Mouse (Mus musculus) left cerebral cortex, postnatal 36 days (tissue): ENCODE results near the gene Cdrt4. TPM values are rescaled to one million over a fixed set of nuclear protein-coding genes. Genes with fewer than 3 reads are reported as not detected.

Source experiments
- DNase-seq, 2 experiments: peaks; one replicate each; pipeline ENCODE4 v3.0.0; 2021 to 2022; ENCODE audit warnings: low spot score in 2 of 2, mixed read lengths in 1 of 2
- intact Hi-C: fragments of 180-260 bp; cut with DNase I; formaldehyde crosslinking; loops from one replicate; pipeline ENCODE4 v1.15.1; 2025
- total RNA-seq, 2 experiments: library from RNA; stranded (reverse); gene quantifications; 2 replicates each; pipeline ENCODE4 v1.2.3; 2021

Gene Cdrt4
- total RNA-seq, 2 experiments from 2014 or later = not detected

DNA sequence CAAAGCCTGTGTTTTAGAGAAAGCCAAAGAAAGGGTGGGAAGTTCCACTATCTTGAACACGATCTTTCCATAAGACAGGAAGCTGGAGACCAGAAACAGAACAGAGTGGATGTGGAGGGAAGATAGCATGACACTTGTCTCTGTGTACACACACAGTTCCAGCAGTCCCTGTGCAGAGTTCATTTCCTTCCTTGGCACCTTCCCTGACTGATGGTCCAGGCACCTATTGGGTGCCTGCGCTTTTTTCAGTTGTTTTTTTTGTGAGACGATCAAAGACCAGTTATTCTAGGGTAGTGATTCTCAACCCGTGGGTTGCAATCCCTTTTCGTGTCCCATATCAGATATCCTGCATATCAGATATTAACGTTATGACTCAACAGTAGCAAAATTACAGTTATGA is 13.0 kb upstream of the Cdrt4 start:
- no peak for DNase-seq
- intact Hi-C loops = no loop called here

DNA sequence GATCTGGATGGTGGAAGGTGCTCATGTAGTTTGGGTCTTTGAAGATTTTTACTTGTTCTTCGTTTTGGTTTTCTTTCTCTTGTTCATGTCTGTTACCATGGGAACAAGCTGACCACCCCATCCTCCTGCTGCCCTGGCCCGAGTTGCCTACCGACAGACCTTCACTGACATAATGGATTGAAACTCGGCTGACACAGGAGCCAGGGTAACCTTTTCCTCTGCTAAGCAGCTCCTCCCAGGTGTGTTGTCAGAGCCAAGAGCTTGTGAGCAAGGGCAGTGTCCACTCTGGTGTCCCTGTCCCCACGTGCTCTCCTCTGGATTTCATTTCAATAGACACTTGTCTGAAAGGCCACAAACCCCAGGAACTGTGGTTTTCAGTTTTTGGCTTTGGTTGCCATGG is 12.1 kb upstream of the Cdrt4 start:
- no peak for DNase-seq
- intact Hi-C loops = no loop called here

GRCm38 (mm10) chr11:62940176-62940575 is 10.8 kb upstream of the Cdrt4 start:
- DNase-seq = no peak
- intact Hi-C loops = no loop called here

DNA sequence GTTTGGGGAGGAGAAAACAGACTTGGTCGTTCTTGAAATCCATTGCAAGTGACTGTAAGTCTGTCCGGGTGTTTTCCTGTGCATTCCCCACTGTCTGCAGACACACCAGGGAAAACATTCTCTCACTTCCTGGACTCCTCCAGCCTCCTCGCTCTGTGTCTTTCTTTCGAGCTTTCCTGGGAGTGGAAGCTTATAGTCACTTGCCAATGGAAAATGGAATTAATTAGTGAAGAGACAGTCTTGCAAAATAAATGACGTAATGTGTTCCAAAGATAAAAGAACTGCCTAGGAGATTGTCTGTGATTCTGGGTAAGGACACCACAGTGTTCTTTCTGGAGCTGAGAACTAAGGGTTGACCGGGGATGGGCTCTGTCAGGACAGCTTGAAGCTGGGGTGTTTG is 7.5 kb upstream of the Cdrt4 start:
- intact Hi-C loops = no loop called here
- no peak for DNase-seq

DNA sequence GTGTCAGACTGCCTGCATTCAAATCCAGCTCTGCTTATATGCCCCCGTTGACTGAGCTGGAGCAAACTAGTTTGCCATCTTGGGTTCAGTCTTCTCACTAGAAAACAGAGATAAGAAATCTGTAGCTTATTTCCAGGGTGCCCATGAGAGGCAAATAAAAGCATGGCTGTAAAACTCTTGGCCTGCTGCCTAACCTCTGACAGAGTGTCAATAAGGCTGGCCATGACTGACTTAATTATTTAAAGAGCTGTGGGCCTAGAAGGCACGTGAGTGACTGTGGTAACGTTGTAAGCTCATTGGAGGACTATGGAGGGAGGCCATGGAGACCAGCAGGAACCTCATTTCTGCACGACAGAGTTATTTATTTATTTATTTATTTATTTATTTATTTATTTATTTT is 5.5 kb upstream of the Cdrt4 start:
- intact Hi-C loops = no loop called here
- DNase-seq = no peak

GRCm38 (mm10) chr11:62949548-62949947 is 1.4 kb upstream of the Cdrt4 start:
- intact Hi-C loops = no loop called here
- DNase-seq = no peak

DNA sequence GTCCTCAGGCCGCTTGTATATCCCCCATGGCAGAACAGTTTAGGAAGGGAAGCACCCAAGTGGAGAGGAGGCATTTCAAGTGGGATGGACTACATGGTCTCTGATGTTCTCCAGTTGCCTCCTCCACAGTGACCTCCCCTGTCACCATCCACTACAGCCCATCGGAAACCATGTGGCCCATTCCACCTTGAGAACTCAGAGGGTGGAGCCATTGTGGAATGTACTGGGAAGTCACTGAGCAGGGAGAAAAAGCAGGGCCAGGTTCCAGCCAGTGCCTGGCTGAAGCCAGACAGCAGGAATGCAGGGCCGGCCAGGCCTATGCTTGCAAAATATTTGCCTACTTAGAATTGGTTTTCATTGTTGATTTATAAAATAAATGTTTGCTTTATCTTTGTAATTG is 3.8 kb downstream of the Cdrt4 start:
- intact Hi-C loops = no loop called here

GRCm38 (mm10) chr11:62955186-62955585 is 4.2 kb downstream of the Cdrt4 start:
- intact Hi-C loops = no loop called here
- no peak for DNase-seq

More for the DNA sequence above, 3.8 kb downstream of the Cdrt4 start:
- no peak for DNase-seq

DNA sequence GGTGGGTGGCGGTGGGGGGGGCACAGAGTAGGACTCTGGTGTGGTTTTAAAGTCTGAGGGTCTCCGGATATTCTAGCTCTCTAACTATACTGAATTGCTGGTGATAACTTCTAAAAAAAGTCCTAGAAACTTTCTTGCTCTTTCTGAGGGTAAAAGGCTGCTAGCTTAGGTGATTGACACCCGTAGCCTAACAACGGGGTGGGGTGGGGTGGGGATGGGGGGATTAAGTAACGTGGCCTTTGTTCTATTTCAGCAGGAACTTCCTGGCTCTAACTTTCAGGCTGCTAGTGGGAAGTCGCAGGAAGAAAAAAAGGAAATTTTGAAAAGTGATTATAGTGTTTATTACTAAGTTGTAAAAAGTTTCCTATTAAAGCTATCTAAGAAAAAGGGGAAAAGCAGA is 4.8 kb downstream of the Cdrt4 start:
- no peak for DNase-seq
- intact Hi-C loops = no loop called here

GRCm38 (mm10) chr11:62957626-62958180 is 6.7 kb downstream of the Cdrt4 start:
- DNase-seq = no peak
- intact Hi-C loops = no loop called here

GRCm38 (mm10) chr11:62963292-62963691 is 12.3 kb downstream of the Cdrt4 start:
- no peak for DNase-seq
- intact Hi-C loops = no loop called here

DNA sequence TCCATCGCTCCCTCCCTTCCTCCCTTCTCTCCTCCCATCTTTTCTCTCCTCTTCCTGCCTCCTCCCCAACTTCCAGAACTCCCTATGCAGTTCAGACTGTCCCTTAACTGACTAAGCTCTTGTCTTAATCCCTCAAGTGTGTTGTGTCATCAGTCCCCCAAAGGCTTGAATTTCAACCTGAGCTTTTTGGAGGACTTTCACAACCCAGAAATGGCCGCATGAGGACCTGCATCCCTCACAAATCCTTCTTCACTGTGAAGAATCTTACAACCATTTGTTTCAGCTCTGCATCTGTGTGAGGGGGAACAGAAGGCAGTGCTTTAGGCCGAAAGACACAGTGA is 15.4 kb downstream of the Cdrt4 start:
- no peak for DNase-seq
- intact Hi-C loops = no loop called here

DNA sequence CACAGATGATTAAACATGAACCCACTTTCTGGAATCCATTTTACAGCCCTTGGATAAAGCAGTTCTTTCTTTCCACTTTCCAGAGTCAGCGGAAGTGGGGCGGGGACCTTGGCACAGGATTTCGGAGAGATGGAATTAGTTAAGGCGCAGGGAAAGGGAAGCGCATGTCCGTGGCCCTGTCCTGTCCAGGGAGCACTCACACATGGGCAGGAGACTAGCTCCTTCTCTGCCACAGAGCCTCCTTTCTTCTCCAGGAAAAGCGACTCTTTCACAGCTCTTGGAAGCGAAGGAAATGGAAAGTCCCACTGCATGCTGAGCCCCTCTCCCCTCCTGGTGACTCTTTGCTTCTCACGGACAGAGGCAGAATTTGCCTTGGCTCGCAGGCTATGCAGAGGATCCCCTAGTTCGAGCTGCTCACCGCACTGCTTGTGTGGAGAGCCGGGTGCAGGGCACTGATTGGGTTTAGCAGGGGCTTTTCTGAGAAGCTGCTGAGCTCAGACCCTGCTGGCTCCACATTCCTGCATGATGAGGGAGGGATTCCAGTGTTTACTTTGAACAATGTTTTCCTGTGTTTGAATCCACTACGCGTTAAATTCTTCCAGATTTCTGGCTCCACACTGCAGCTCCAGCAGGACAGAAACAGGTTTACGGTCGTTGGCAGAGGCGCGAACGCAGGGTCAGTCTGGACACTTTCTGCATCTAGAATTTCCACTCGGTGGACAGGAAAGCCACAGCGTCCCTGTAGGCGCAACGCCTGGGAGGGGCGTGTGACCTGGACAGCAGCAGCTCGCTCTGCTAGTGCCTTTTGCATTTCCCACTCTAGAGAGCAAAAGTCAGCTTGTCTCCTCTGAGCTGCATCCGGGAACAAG is 16.0 kb downstream of the Cdrt4 start:
- intact Hi-C loops = no loop called here
- DNase-seq = peak in 1 of 2 experiments; percentile 21

GRCm38 (mm10) chr11:62977176-62977575 is 26.2 kb downstream of the Cdrt4 start:
- DNase-seq = no peak
- intact Hi-C loops = no loop called here

- intact Hi-C loops = no loop called here
Measured at GRCm38 (mm10) chr11:62978886-62979285, 27.9 kb downstream of the Cdrt4 start.

GRCm38 (mm10) chr11:62981729-62982128 is 30.7 kb downstream of the Cdrt4 start:
- intact Hi-C loops = no loop called here
- no peak for DNase-seq

More at GRCm38 (mm10) chr11:62978886-62979285, 27.9 kb downstream of the Cdrt4 start:
- DNase-seq = no peak

GRCm38 (mm10) chr11:62983793-62984192 is 32.8 kb downstream of the Cdrt4 start:
- DNase-seq = no peak
- intact Hi-C loops = no loop called here

GRCm38 (mm10) chr11:62984365-62984764 is 33.4 kb downstream of the Cdrt4 start:
- no peak for DNase-seq
- intact Hi-C loops = no loop called here

DNA sequence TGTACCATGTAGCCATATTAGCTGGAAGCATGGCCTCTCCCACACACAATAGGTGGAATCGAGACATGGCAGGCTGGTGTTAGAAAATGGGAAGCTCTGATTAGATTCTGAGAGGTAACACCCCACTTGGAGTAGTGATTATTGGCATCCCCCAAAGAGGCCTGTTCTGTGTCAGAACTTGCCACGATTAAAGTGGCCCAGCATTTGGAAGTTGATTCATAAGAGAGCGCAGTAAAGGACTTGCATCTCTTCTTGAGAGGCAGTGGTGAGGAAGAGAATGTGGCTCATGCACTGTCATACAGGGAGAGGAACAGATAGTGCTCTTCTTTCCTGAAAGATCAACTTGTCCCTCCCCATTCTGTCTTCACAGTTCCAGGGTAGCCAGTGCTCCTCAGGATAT is 34.1 kb downstream of the Cdrt4 start:
- intact Hi-C loops = no loop called here
- no peak for DNase-seq

DNA sequence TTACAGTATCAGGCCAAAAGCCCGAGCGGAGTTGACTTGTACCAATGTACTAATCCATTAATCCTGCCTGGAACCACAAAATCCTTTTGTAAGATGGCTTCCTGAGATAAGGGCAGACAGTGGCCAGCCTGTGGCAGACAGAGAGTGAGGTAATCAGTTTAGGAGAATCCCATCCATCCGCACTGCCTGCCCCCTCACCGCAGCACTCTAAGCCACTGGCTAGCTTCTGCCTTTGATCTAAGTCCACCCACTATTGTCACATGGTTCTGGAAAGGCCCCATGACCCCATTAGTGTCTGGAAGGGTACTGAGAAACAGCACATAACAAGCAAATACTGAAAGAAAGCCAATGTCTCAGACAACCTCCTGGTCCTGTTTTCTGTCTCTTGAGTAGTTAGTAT is 35.6 kb downstream of the Cdrt4 start:
- intact Hi-C loops = no loop called here
- DNase-seq = no peak

- intact Hi-C loops = no loop called here
- DNase-seq = no peak
Measured at GRCm38 (mm10) chr11:62990150-62990685, 39.2 kb downstream of the Cdrt4 start.
